Mouse (Mus musculus) liver, embryonic 15.5 days (tissue): ENCODE results near the gene Ikbip. TPM values are rescaled to one million over a fixed set of nuclear protein-coding genes. Genes with fewer than 3 reads are reported as not detected.

Experiments
- ATAC-seq: fragments of 200-750 bp; cut with Nextera tagmentation; 2 replicates; pipeline ENCODE4 v1.8.0; 2017; ENCODE audit warnings: moderate number of reproducible peaks, mild to moderate bottlenecking, moderate library complexity; ENCODE audit not compliant: insufficient read depth
- H3K27ac ChIP-seq: fragments of 300-500 bp; sonication (generic); replicated peaks from 2 replicates; pipeline ENCODE4 v1.5.1; 2015; ENCODE audit warnings: mild to moderate bottlenecking, inconsistent platforms
- H3K27me3 ChIP-seq: fragments of 300-500 bp; sonication (generic); 2 replicates; pipeline ENCODE4 v1.6.1; 2015; ENCODE audit warnings: mild to moderate bottlenecking, inconsistent platforms
- H3K36me3 ChIP-seq: fragments of 300-500 bp; sonication (generic); replicated peaks from 2 replicates; pipeline ENCODE4 v1.6.1; 2015; ENCODE audit warnings: moderate library complexity, mild to moderate bottlenecking, inconsistent platforms
- H3K4me1 ChIP-seq: fragments of 300-500 bp; sonication (generic); replicated peaks from 2 replicates; pipeline ENCODE4 v1.6.1; 2015; ENCODE audit warnings: inconsistent platforms
- H3K4me2 ChIP-seq: fragments of 300-500 bp; sonication (generic); 2 replicates; pipeline ENCODE4 v1.6.1; 2015; ENCODE audit warnings: moderate library complexity, mild to moderate bottlenecking, inconsistent platforms
- H3K4me3 ChIP-seq: fragments of 300-500 bp; sonication (generic); replicated peaks from 2 replicates; pipeline ENCODE4 v1.5.1; 2015; ENCODE audit warnings: mild to moderate bottlenecking, inconsistent platforms
- H3K9ac ChIP-seq: fragments of 300-500 bp; sonication (generic); 2 replicates; pipeline ENCODE4 v1.6.1; 2015; ENCODE audit warnings: moderate library complexity, mild to moderate bottlenecking, inconsistent platforms
- H3K9me3 ChIP-seq: fragments of 300-500 bp; sonication (generic); replicated peaks from 2 replicates; pipeline ENCODE4 v1.6.1; 2016; ENCODE audit warnings: inconsistent platforms
- WGBS: fragments of 180-500 bp; shearing (Covaris S2); methylation state at CpG from one replicate; pipeline ENCODE4 v1.1.7; 2015; ENCODE audit warnings: mixed read lengths; ENCODE audit not compliant: insufficient replicate concordance; 5-methylcytosine and 5-hydroxymethylcytosine counted together
- polyA plus RNA-seq: library from polyadenylated mRNA; unstranded; fragments of >200 nt; fragmentation: Nextera tagmentation; extraction: Ambion mirVana; gene quantifications from 2 replicates; pipeline ENCODE4 v1.2.1, GENCODE M21; 2015

The Ikbip gene
- polyA plus RNA-seq, 1 experiment from 2014 or later: 8.5 TPM

GRCm38 (mm10) chr10:91081959-91082507 lies 707 bp upstream of the Ikbip start:
- Histone ChIP-seq H3K27me3 (no peaks in the 10 kb centered on the region), H3K9me3 (no peaks in the 10 kb centered on the region), H3K4me2 (peak overlapping the region; percentile 96), H3K9ac (peak overlapping the region; percentile 96), H3K4me3 (peak overlapping the region; percentile 98), H3K27ac (peak overlapping the region; percentile 91), H3K36me3 (peaks cover 25% of the 10 kb centered on the region), H3K4me1 (peaks cover 14% of the 10 kb centered on the region)
- WGBS: under 1% methylated on average over 27 of the region's 27 CpGs
- ATAC-seq: peak; percentile 38

- peak overlapping the region; percentile 59 for H3K27ac ChIP-seq
- no peaks in the 10 kb centered on the region for H3K27me3 ChIP-seq
- peak overlapping the region; percentile 96 for H3K4me2 ChIP-seq
- no peaks in the 10 kb centered on the region for H3K9me3 ChIP-seq
- WGBS: 37% methylated on average over 12 of the region's 12 CpGs
- no peak for ATAC-seq
- H3K36me3 ChIP-seq: peaks cover 12% of the 10 kb centered on the region
- peaks cover 14% of the 10 kb centered on the region for H3K4me1 ChIP-seq
- peak overlapping the region; percentile 98 for H3K4me3 ChIP-seq
- H3K9ac ChIP-seq: peak overlapping the region; percentile 74
Observed at GRCm38 (mm10) chr10:91083393-91083927, 720 bp downstream of the Ikbip start.

- WGBS: 74% methylated on average over 4 of the region's 4 CpGs
Observed at GRCm38 (mm10) chr10:91092812-91093211, 10.1 kb downstream of the Ikbip start.

GRCm38 (mm10) chr10:91094251-91095104 lies 11.7 kb downstream of the Ikbip start:
- Histone ChIP-seq H3K9ac (no peak overlapping the region), H3K36me3 (no peaks in the 10 kb centered on the region), H3K9me3 (no peaks in the 10 kb centered on the region), H3K27ac (no peak overlapping the region), H3K4me1 (no peaks in the 10 kb centered on the region), H3K27me3 (no peaks in the 10 kb centered on the region), H3K4me2 (no peak overlapping the region), H3K4me3 (no peak overlapping the region)
- 56% methylated on average over 15 of the region's 15 CpGs for WGBS
- ATAC-seq: no peak

More at GRCm38 (mm10) chr10:91092812-91093211, 10.1 kb downstream of the Ikbip start:
- H3K27ac ChIP-seq: no peak overlapping the region
- no peaks in the 10 kb centered on the region for H3K27me3 ChIP-seq
- no peaks in the 10 kb centered on the region for H3K9me3 ChIP-seq
- H3K4me3 ChIP-seq: no peak overlapping the region
- H3K9ac ChIP-seq: no peak overlapping the region
- H3K4me2 ChIP-seq: no peak overlapping the region
- H3K36me3 ChIP-seq: no peaks in the 10 kb centered on the region
- no peaks in the 10 kb centered on the region for H3K4me1 ChIP-seq
- ATAC-seq: no peak

- Histone ChIP-seq H3K4me2 (no peak overlapping the region), H3K9ac (no peak overlapping the region), H3K4me1 (no peaks in the 10 kb centered on the region), H3K9me3 (no peaks in the 10 kb centered on the region), H3K4me3 (no peak overlapping the region), H3K27ac (no peak overlapping the region), H3K27me3 (no peaks in the 10 kb centered on the region), H3K36me3 (no peaks in the 10 kb centered on the region)
- WGBS: 77% methylated on average over 8 of the region's 8 CpGs
- ATAC-seq: no peak
Observed at GRCm38 (mm10) chr10:91098056-91098455, 15.3 kb downstream of the Ikbip start.

GRCm38 (mm10) chr10:91100101-91100500 lies 17.4 kb downstream of the Ikbip start:
- H3K27me3 ChIP-seq: no peaks in the 10 kb centered on the region
- WGBS: 89% methylated on average over 1 of the region's 1 CpGs
- H3K36me3 ChIP-seq: no peaks in the 10 kb centered on the region
- H3K4me2 ChIP-seq: no peak overlapping the region
- H3K9ac ChIP-seq: no peak overlapping the region
- ATAC-seq: no peak
- H3K9me3 ChIP-seq: no peaks in the 10 kb centered on the region
- H3K4me1 ChIP-seq: no peaks in the 10 kb centered on the region
- no peak overlapping the region for H3K4me3 ChIP-seq
- no peak overlapping the region for H3K27ac ChIP-seq

- no peak overlapping the region for H3K4me2 ChIP-seq
- 86% methylated on average over 25 of the region's 25 CpGs for WGBS
- no peak overlapping the region for H3K27ac ChIP-seq
- H3K27me3 ChIP-seq: no peaks in the 10 kb centered on the region
- no peak overlapping the region for H3K4me3 ChIP-seq
- no peak overlapping the region for H3K9ac ChIP-seq
- H3K36me3 ChIP-seq: no peaks in the 10 kb centered on the region
- no peak for ATAC-seq
- no peaks in the 10 kb centered on the region for H3K4me1 ChIP-seq
- H3K9me3 ChIP-seq: no peaks in the 10 kb centered on the region
Observed at GRCm38 (mm10) chr10:91101936-91102335, 19.2 kb downstream of the Ikbip start.

GRCm38 (mm10) chr10:91102799-91103590 lies 20.3 kb downstream of the Ikbip start:
- H3K4me3 ChIP-seq: no peak overlapping the region
- H3K9me3 ChIP-seq: no peaks in the 10 kb centered on the region
- no peak overlapping the region for H3K9ac ChIP-seq
- no peaks in the 10 kb centered on the region for H3K36me3 ChIP-seq
- H3K4me1 ChIP-seq: no peaks in the 10 kb centered on the region
- H3K27me3 ChIP-seq: no peaks in the 10 kb centered on the region
- ATAC-seq: no peak
- 75% methylated on average over 14 of the region's 14 CpGs for WGBS
- no peak overlapping the region for H3K4me2 ChIP-seq
- no peak overlapping the region for H3K27ac ChIP-seq

GRCm38 (mm10) chr10:91105981-91106380 lies 23.2 kb downstream of the Ikbip start:
- H3K4me2 ChIP-seq: no peak overlapping the region
- H3K9ac ChIP-seq: no peak overlapping the region
- 61% methylated on average over 3 of the region's 3 CpGs for WGBS
- no peaks in the 10 kb centered on the region for H3K27me3 ChIP-seq
- H3K9me3 ChIP-seq: no peaks in the 10 kb centered on the region
- no peak overlapping the region for H3K4me3 ChIP-seq
- H3K4me1 ChIP-seq: no peaks in the 10 kb centered on the region
- no peak overlapping the region for H3K27ac ChIP-seq
- no peaks in the 10 kb centered on the region for H3K36me3 ChIP-seq
- no peak for ATAC-seq

GRCm38 (mm10) chr10:91109841-91110240 lies 27.1 kb downstream of the Ikbip start:
- Histone ChIP-seq H3K4me2 (no peak overlapping the region), H3K27ac (no peak overlapping the region), H3K9ac (no peak overlapping the region), H3K4me1 (no peaks in the 10 kb centered on the region), H3K9me3 (no peaks in the 10 kb centered on the region), H3K4me3 (no peak overlapping the region), H3K36me3 (peaks cover 22% of the 10 kb centered on the region), H3K27me3 (no peaks in the 10 kb centered on the region)
- ATAC-seq: no peak
- WGBS: 67% methylated on average over 4 of the region's 4 CpGs

GRCm38 (mm10) chr10:91116958-91117357 lies 34.2 kb downstream of the Ikbip start:
- Histone ChIP-seq H3K27ac (no peak overlapping the region), H3K27me3 (no peaks in the 10 kb centered on the region), H3K4me3 (no peak overlapping the region), H3K4me2 (no peak overlapping the region), H3K36me3 (peaks cover 87% of the 10 kb centered on the region), H3K9ac (no peak overlapping the region), H3K4me1 (peaks cover 10% of the 10 kb centered on the region), H3K9me3 (no peaks in the 10 kb centered on the region)
- WGBS: 84% methylated on average over 12 of the region's 12 CpGs
- no peak for ATAC-seq
